Mouse (Mus musculus): Measurements from ENCODE around the gene Selenoh.

Selenoh gene

DNA sequence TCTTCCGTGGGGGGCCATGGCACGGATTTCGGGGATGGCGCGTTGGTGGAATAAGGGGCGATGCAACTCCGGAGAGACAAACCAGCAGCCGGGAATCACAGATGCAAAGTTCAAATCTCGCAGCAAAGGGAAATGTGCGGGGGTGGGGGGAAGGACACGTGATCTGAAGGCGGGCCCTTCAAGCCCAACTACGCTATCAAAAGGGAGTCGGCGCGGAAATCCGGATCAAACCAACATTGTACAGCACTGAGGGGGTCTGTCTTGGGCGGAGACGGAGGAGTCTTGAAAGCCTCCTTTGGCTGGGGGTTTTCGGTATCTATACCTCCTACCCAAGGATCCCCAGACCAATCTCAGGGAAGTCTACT, at the start of gene Selenoh:
Selenoh (minus strand) TSS at position 202 of the 365 bp plus-strand sequence.
- peak; percentile 75; the same call in 1 of the 2 replicates for TF ChIP-seq GATA4 (IDR thresholded peaks at IDR 0.05; ENCODE audit: insufficient replicate concordance, low read length)

DNA sequence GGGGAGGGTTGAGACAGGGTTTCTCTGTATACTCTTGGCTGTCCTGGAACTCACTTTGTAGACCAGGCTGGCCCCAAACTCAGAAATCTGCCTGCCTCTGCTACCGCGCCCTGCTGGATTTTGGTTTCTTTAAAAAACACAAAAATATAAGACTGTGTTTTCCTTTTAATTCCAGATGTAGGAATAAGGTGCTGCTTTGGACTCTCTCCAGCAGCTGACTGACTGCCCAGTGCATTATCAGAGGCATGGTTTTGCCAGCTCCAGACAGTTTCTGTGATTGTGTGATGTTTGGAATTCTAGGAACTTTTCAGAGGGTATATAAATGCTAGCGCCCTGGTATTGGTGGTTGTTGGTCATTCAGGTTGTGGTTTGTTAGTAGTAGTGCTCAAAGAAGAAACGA, 46.8 kb upstream of the Selenoh start:
- TF ChIP-seq GATA4 (IDR thresholded peaks at IDR 0.05; ENCODE audit: insufficient replicate concordance, low read length) = no peak

DNA sequence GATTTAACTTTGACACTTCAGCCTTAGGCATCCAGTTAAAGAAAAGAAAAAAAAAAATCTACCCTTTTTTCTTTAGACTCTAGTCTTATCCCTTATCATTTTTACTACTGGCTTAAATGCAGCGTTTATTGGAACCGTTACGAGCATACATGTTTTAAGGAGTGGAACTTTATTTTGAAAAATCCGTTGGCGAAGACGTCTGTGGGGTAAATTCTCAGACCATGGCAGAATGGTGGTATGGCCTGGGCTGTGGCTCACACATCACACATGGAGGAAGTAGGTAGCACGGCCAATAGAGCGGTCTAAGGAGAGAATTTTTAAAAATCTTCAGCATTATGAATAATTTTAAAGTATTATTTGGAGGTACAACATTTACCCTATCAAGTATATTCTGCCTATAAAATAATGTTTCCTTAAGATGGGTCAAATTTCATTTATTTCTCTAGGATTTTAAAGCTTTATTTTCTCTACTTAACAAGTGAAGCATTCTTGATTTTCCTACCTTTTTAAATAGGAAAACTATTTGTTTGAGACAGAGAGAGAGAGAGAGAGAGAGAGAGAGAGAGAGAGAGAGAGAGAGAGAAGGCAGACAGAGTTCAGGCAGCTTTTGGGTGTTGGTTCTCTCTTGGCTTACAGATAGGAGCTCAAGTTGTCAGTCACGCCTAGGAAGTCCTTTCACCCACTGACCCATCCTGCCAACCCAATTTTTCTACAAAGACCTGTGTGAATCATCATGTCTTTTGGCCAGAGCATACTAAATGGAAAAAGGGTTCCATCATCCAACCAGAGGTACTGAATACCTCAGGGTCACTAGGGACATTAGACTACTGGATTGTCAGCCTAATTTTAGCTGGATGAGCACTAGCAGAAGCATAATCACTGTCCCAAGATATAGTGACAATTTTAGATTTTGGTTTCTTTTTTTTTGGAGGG, 46.1 kb upstream of the Selenoh start:
- no peak for TF ChIP-seq GATA4 (IDR thresholded peaks at IDR 0.05; ENCODE audit: insufficient replicate concordance, low read length)

DNA sequence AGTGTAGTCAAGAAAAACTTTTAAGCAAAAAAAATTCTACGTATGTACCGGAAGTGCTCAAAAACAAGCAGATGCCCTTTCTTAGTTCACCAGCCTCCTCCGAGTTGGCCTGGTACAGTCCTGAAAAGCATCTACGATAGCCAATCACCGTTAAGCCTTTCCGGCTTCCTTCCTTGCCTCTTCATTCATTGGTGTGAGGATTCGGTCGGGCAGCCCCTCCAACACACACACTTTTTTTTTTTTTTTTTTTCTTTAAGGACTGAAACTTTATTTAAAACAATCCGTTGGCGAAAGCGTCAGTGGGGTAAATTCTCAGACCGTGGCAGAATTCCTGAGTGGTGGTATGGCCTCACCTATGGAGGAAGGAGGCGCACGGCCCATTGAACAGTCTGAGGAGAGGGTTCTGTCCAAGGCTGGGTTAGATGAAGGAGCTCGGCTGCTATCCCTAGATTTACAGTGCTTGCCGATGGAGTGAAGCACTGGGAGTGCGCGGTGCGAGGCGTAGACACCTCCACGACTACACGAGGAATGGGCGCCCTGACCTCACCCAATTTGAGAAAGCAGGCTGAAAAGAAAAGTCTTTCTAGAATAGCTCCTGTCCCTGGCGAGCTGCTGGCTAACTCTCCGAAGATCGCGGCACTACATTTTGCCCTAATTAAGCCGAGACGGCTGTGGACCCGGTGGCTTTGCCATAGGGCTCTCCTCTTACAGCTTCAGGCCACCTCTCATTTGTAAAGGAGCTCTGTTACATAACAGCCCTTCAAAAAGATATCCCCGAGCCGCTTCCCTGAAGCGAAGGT, 45.2 kb upstream of the Selenoh start:
- no peak for TF ChIP-seq GATA4 (IDR thresholded peaks at IDR 0.05; ENCODE audit: insufficient replicate concordance, low read length)

DNA sequence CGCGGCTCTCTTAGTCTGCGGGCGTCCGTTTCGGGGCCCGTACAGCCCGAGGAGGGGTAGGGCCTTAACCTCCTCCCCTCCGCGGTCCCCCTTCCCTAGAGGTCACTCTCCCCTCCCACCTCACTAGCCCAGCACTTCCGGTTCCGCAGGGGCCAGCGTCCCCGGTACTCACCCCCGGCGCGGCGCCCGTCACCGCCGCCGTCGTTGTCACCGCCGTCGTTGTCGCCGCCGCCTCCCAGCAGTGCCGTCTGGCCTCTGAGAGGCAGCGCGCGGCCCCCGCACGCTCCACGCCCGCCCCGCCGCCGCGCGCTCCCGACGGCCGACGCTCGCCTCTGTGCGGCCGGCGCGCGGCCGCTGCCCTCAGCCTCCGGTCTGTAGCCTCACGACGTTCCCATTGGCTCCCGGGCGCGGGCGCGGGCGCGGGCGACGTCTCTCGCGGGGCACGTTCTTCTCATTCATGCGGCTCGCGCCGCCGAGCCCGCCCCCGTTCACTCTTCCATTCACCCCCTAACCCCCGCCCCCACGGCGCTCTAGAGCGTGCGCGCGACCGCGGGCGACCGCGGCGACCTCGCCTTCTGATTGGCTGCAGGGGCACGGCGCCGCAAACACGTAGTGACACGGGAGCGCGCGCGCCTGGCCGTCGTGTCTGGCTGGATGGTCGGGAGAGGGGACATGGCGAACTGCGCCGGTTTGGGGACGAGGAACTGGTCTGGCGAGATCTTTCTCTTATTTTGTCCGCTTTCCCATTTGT, 44.4 kb upstream of the Selenoh start, which contains the start of gene Zdhhc5:
Zdhhc5 (minus strand) TSS at position 370 of the 751 bp plus-strand sequence.
- 0 out of 2 replicates have a peak, but pooled peaks have one; percentile 22 for TF ChIP-seq GATA4 (IDR thresholded peaks at IDR 0.05; ENCODE audit: insufficient replicate concordance, low read length)

DNA sequence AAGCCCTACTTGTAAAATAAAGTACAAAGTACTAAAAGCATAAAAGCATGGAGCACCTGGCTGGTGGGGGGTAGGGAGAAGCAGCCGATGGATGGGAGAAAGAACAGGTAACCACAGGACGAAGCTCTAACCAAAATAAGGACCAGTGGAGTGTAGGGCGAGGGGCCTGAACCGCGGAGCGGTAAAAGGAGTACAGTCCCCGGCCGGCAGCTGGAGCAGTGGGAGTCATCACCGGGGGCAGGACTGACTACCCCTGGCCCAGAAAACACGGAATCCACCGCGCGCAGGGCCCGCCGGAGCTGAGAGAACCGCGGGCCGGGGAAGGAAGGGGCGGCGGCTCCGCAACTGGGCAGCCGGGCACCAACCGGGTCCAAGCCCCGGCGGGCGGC, 43.8 kb upstream of the Selenoh start:
- no peak for TF ChIP-seq GATA4 (IDR thresholded peaks at IDR 0.05; ENCODE audit: insufficient replicate concordance, low read length)

DNA sequence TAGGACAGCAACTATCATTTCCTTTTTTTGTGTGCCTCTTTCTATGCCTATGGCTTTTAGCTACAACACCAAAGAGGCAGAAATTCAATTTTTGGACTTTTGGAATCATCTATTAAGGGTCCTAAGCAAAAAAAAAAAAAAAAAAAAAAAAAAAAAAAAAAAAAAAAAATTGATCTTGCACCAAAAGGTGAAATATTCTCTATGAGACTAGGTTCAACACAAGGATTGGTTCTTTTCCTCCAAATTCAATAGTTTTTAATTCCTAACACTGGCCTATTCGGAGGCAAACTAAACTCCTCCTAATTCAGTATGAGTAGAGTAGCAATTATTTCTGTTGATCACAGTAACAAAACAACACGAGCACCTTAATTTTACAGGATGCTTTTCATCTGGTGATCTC, 41.3 kb upstream of the Selenoh start:
- TF ChIP-seq GATA4 (IDR thresholded peaks at IDR 0.05; ENCODE audit: insufficient replicate concordance, low read length) = no peak

DNA sequence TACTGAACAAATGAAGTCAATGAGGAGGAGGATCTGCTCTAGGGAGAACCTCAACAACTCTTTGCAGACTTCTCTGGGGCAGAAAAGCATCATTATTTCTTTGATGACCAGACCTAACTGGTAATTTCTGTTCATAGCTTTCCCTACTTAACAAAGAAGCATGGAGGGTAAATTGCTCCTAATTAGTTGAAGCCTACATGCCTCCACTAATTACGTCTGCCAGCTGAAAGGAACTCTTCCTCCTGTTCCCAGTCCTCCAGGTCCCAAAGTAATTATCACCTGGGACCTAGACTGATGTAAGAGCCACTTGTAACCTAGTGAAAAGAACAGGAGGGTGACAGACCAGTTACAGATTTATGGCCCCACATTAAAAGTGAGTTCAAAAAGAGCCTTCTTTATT, 37.0 kb upstream of the Selenoh start:
- TF ChIP-seq GATA4 (IDR thresholded peaks at IDR 0.05; ENCODE audit: insufficient replicate concordance, low read length) = no peak

DNA sequence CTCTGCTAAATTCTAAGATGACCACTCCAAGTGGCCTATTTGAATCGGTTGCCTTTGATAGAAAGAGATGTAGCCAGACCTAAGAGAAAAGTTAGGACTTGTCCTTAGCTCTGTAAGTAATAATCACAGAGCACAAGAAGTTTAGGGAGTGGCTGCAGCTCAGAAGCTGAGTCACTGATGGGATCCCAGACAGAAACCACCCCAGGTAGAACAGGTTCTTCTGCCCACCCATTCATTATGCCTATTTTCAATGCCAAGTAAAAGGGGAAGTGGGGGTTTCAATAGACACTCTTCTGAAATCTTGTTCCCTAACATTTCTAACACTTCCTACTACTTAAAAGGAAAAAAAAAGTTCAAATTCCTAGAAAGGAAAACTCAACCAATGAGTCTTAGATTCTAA, 34.7 kb upstream of the Selenoh start:
- TF ChIP-seq GATA4 (IDR thresholded peaks at IDR 0.05; ENCODE audit: insufficient replicate concordance, low read length) = no peak

DNA sequence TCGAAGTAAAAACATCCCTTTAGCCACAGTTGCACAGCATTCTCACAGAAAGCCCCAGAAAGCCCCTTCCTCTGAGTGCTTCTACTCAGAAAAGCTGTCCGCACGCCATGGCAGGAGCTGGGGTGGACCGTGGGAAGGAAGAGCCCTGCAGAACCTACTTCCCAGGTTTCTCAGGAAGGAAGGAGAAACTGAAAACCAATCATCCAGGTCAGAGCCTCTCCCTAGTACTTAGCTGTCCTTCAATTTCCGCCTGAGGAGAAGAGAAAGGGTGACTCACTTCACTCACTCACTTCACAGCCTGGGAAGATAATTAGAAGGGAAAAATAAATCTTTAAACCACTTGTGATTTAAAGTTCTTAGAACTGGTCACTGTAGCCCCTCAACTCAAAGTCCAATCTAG, 33.8 kb upstream of the Selenoh start:
- TF ChIP-seq GATA4 (IDR thresholded peaks at IDR 0.05; ENCODE audit: insufficient replicate concordance, low read length) = no peak

DNA sequence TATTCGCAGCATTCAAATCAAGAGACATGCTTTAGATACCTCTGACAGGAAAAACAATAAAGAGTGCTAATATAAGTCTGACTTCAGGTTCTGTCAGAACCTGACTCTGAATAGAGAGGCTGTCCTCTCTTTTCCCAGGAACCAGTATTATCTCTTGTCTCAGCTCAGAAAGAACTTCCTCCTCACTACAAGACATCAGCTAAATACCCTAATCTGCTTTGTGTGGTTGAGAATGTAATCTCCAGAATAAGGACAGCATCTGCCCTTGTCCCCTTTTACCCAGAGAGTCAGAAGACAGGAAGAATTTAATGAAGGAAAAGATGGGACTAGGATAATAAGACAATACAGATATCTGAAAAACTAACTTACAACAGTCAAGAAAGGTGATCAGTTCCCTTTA, 32.9 kb upstream of the Selenoh start:
- no peak for TF ChIP-seq GATA4 (IDR thresholded peaks at IDR 0.05; ENCODE audit: insufficient replicate concordance, low read length)

DNA sequence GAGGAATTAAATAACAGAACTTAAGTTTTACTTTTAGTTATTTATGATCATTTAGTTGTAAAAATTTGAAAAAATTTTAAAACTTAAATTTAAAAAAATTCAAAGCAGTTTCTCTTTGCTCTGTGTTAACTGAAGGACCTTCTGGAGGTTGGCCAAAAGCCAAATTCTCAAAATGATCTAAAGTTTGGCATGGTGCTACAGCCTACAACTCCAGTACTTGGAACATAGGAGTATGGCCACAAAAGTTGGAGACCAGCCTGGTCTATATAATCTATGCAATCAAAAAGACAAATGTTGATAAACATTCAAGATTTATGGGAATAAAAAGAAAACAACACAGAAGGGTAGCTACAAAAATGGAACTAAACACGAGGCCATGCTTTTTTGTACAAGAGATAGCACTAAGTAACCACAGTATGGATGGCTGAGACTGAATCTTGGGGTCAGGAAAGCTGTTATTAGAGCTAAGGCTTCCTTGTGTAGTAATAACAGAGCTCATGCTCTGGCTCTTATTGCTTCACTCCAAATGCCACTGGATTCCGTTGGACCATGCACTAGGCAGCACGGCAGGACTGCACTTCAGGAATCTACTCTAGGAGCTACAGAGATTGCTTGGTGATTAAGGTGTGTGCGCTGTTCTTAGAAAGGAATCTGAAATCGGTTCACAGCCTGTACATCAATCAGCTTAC, 24.6 kb upstream of the Selenoh start:
- TF ChIP-seq GATA4 (IDR thresholded peaks at IDR 0.05; ENCODE audit: insufficient replicate concordance, low read length) = no peak

DNA sequence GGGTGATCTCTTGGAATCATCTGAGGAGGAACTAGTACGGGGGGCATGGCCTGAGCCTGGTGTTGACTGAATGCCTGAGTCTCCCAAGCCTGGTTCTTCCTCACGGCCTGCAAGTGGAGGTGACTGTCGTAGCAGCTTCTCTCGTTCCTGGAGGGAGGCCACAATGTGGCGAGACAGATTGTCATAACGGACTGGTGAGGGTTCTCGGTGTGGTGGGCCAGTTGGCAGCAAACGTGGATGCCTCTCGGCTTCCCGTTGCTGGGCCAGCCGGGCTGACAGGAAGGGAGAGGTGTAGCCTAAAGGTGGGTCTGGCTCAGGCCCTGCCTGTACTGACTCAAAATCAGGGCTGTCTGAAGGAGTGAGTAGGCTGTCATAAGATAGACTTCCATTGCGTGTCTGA, 19.5 kb upstream of the Selenoh start:
- TF ChIP-seq GATA4 (IDR thresholded peaks at IDR 0.05; ENCODE audit: insufficient replicate concordance, low read length) = no peak

DNA sequence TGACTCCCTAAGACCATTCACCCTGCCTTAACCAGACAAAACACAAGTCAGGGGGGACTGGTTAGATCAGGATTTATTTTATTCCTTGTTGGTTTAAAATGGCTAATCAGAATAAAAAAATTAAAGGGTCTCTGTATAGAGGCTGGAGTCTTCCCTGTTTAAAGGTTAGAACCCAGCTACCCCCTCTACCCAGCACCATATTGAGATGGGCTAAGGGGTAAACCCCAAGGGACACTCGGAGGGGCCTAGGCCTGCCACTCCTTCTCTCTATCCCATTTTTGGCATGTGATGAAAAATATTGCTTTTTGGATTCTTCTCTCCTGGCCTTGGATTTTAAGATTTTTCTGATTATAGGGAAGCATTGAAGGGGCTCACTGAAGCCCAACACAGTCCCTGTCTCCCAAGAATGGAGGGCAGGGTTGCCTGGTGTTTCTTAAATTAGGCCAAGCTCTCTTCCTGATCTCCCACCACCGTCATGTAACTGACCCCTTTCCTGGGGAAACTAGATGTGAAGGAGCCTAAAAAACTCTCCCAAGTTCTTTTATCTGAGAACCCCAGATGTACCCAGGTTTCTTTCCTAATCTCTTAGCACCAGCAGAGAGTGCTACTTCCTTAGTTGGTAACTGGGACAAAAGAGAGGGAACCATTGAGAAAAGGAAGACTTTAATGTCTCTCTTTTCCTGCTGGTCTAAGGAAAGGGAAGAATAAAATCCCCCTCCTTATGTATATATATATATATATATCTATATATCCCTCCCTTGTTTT, 17.7 kb upstream of the Selenoh start:
- no peak for TF ChIP-seq GATA4 (IDR thresholded peaks at IDR 0.05; ENCODE audit: insufficient replicate concordance, low read length)

All from liver, adult (tissue).